Mouse (Mus musculus) right cerebral cortex, adult 18-20 months (tissue): ENCODE data around the gene Gm43302.
"Not testable (repeated sequence)": the region's sequence is repeated elsewhere in the genome, so short reads cannot be mapped to it uniquely, and the experiment has no call there.

ENCODE experiments used
- DNase-seq: peaks from one replicate; pipeline ENCODE4 v3.0.0; 2022; ENCODE audit warnings: mixed read lengths

Gene Gm43302

DNA sequence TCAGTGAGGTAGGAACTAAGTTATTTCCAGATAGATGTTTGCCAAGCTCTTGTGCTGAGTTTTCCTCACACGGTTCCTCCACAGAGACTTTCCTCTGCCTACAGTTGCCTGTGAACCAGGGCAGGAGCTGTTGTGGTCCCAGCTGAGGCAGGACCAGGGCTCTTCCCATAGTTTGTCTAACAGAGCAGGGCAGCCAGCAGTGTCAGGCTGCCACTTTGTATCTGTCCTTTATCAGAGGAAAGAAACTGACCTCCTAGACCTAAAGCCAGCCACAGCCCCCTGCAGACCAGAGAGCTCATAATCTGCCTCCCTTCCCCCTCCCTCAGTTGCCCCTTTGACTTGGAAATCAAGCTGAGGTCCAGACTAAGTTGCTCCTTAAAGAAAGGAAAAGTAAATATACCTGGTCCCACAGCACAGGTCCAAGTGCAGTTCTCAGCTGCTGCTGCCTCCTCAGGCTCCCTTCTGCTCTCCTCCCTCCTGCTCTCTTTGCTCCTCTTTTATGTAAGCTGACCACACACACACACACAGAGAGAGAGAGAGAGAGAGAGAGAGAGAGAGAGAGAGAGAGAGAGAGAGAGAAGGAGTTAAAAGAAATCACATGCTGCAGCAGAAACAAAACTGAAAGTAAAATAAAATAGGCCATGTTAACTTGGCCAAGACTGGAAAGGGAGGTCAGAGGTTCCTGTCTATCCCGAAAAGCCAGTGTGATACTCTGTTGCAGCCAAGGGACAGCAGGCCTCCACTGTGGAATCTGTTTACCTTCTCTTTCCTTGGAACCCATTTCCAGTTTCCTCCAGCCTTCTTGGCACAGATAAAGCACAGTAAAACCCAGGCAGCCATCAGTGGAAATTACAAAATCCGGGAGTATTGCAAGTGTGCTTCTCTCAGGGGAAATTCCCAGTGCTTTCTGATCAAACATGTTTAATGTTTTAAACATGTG is at the start of gene Gm43302, which contains the start of gene Gbp6:
TSS of gene Gm43302 (minus strand) at position 470 of the 940 bp plus-strand sequence.
TSS of gene Gbp6 (minus strand) at position 473 of the 940 bp plus-strand sequence.
- not testable (repeated sequence) for DNase-seq

- DNase-seq, result no peak
Observed at GRCm38 (mm10) chr5:105341281-105341680, 47.8 kb upstream of the Gm43302 start.

DNA sequence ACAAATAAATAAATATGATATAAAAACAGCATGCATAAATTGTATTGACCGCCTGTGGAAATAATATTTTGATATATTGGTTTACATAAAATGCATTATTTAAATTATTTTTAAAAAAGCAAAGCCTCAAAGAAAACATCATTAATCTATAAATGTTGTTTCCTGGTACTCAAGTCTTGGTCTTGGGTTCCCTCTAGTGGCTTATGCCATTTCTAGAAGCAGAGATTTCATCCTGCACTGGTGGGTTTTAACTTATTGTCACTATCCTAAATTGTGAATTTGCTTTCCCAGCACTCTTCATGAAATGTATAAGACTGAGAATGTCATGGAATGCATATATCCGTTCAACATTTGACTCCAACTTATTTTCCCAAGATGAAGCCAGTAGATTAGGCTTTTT is 29.0 kb upstream of the Gm43302 start:
- no peak for DNase-seq

DNA sequence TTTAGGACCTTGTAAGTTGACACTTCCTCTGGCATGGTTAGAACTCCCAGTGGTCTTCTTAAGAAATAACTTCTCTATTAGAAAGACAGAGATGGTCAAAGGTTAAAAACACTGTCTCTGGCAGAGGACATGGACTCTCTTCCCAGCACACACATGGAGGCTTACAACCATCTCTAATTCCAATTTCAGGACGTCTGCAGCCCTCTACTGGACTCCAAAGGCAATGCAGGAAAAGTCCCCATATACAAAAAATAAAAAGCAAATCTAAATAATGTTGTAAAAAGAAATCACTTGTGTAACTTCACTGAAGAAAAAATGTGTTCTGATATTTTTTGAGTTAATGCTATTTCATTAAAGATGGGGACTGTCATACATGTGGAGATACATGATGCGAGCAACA is 17.4 kb upstream of the Gm43302 start:
- DNase-seq, result no peak

GRCm38 (mm10) chr5:105309148-105309547 is 15.7 kb upstream of the Gm43302 start:
- DNase-seq, result not testable (repeated sequence)

- not testable (repeated sequence) for DNase-seq
Observed at GRCm38 (mm10) chr5:105306946-105307345, 13.5 kb upstream of the Gm43302 start.

DNA sequence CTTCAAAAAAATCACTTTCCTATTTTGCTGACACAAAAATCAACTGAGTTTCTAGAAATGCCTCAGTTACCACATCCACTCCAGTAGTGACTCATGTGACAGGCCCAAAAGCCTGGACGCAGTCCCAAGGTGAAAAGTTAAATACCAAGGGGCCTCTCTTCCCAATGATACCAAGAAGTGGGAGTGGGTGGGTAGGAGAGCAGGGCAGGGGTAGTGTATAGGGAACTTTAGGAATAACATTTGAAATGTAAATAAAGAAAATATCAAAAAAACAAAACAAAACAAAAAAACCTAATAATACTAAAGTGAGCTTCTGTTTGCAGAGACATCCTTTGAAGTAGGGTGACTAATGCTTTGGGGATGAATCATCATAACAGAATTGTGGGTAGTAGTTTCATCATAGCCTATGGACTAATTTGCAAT is 12.7 kb upstream of the Gm43302 start:
- no peak for DNase-seq

DNA sequence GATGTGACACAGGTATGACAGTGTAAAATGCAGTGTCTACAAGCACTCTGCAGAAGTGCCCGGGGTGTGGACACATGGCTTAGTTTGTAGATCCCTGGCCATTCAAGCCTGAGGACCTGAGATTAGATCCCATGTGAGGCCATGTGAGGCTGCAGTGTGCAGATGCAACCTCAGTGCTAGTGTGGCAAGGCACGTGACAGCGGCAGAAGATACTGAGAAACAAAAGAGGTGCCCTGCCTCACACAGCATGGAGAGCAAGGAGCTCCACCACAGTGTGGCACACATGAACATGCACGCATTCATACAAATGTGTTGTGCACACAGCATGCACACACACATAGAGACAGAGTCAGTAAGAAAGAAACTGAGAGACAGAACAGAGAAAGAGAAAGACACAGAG is 12.2 kb upstream of the Gm43302 start:
- not testable (repeated sequence) for DNase-seq

DNA sequence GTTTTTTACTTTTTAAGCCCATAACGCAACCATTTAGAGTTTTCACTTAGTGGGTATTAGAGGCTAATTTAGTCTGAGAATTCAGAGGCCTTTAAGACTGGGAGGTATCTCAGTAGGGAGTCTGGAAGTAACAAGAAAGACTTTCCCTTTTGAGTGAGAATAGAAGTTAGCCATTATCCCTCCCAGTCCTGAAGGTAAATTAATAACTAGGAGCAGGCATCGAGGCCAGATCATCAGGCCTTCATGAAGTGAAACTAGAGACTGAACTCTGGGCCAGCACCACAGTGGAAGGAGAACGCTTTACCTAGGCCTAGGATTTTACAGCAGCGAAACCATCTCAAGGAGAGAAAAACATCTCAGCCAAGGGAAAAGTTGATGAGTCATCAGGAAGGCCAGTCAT is 8.5 kb upstream of the Gm43302 start:
- no peak for DNase-seq

- DNase-seq, result no peak
Observed at GRCm38 (mm10) chr5:105301531-105301930, 8.0 kb upstream of the Gm43302 start.

GRCm38 (mm10) chr5:105295746-105296145 is 2.3 kb upstream of the Gm43302 start:
- no peak for DNase-seq

DNA sequence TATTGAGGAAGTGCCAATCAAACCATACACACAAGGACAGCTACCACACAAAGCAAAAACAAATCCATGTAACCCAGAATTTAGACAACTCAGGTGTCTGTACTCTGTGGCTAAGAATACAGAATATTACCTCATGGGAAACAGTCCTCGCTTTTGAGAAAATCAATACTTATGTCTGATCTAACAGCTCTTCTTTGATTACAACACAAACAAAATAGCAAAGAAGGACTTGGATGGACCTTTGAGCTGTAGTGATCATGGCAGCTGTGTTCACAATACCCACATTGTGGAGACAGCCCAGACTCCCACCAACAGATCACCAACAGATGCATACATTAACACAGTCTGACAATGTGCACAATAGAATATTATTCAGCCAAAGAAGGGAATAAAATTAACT is 1.0 kb downstream of the Gm43302 start:
- DNase-seq, result no peak

DNA sequence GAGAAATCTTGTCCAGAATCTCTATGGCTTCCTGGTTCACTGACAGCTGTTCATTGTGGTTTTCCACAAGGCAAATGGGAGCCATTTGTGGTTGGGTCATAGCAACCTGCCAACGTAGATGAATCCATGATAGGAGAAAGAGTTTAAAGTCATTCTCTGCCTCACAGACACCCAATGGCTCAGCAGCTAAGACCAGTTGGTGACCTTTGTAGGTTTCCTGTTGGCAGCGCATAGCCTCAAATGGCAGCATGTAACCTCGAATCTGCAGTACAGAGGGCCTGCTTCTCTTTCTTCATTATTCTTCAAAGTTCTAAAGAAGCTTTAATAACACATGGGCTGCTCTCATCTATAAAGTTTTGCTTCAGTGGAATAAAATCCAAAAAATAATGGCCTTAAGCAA is 2.6 kb downstream of the Gm43302 start:
- DNase-seq, result not testable (repeated sequence)

GRCm38 (mm10) chr5:105260673-105261072 is 32.8 kb downstream of the Gm43302 start:
- not testable (repeated sequence) for DNase-seq

- DNase-seq, result no peak
Observed at GRCm38 (mm10) chr5:105252491-105252890, 41.0 kb downstream of the Gm43302 start.

- DNase-seq, result not testable (repeated sequence)
Observed at GRCm38 (mm10) chr5:105244741-105245140, 48.8 kb downstream of the Gm43302 start.

DNA sequence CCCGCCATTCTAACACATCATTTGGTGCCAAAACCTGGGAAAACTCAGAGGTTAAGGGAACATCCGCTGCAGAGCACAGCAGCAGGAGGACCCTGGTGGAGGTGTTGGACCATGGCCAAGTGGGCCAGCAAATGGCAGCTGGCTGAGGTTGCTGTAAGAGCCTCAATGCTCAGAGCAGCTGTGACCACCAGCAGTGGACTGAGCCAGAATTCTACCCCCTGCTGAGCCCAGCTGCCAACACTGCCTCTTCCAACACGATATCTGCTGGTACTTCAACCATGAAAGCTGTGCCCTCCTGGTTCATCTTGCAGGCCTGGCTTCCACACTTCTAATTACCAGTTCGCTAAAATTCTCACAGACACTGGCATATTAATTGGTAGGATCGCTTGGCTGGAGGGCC is 52.5 kb downstream of the Gm43302 start:
- DNase-seq, result not testable (repeated sequence)

DNA sequence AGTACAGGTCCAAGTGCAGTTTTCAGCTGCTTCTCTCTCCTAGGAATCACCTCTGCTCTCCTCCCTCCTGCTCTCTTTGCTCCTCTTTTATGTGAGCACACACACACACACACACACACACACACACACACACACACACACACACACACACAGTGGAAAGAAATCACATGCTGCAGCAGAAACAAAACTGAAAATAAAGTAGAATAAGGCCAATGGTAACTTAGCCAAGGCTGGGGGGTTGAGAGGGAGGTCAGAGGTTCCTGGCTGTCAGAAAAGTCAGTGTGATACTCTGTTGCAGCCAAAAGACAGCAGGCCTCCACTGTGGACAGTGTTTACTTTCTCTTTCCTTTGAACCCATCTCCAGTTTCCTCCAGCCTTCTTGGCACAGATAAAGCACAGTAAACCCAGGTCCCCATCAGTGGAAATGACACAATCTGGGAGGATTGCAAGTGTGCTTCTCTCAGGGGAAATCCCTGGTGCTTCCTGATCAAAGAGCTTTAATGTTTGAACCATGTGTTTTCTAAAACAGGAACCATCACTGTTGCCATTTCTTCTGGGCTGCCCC is 53.9 kb downstream of the Gm43302 start, which contains the start of gene Gbp10:
TSS of gene Gbp10 (minus strand) at position 51 of the 565 bp plus-strand sequence.
- DNase-seq, result not testable (repeated sequence)

- DNase-seq, result not testable (repeated sequence)
Observed at GRCm38 (mm10) chr5:105238402-105238801, 55.1 kb downstream of the Gm43302 start.

GRCm38 (mm10) chr5:105236040-105236439 is 57.5 kb downstream of the Gm43302 start:
- not testable (repeated sequence) for DNase-seq

DNA sequence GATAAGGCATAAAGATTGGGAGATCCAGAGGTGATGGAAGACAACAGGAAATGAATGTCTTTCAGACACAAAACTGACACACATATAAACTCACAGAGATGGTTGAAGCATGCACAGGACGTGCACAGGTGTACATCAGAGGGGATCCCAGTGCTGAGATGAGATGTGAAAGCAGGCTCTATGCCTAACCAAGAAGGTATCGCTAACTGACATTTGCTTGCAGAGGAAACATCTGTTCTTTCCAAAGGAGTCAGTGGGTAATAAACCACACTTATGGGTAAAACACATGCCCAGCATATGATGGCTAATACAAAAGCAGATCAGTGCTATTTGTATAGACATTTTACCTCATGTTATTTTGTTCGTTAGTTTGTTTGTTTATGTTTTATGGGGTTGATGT is 84.5 kb downstream of the Gm43302 start:
- DNase-seq, result not testable (repeated sequence)

- DNase-seq, result not testable (repeated sequence)
Observed at GRCm38 (mm10) chr5:105200791-105201355, 92.6 kb downstream of the Gm43302 start.

DNA sequence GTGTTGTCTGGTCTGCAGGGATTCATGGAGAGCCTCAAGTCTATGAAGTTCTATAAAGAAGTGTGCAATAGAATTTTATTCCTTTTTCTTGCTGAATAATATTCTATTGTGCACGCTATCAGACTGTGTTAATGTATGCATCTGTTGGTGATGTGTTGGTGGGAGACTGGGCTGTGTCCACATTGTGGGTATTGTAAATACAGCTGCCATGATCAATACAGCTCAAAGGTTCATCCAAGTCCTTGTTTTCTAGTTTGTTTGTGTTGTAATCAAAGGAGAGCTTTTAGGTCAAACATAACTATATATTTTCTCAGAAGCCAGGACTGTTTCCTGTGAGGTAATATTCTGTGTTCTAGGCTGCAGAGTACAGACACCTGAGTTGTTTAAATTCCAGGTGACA is 94.3 kb downstream of the Gm43302 start:
- DNase-seq, result not testable (repeated sequence)
